Mouse (Mus musculus) kidney, adult 2 months (tissue): Measurements from ENCODE around the gene Eda. TPM values are rescaled to one million over a fixed set of nuclear protein-coding genes. Genes with fewer than 3 reads are reported as not detected.

Source experiments
- DNase-seq: peaks from one replicate; pipeline ENCODE4 v3.0.0; 2021
- H3K27ac ChIP-seq: fragments of 200-500 bp; 2 replicates; pipeline ENCODE4 v1.5.1; 2012; ENCODE audit warnings: low read depth, low read length, control low read depth, inconsistent platforms; ENCODE audit not compliant: insufficient read depth
- H3K27me3 ChIP-seq: fragments of 200-500 bp; replicated peaks from 2 replicates; pipeline ENCODE4 v1.6.1; 2012; ENCODE audit warnings: mild to moderate bottlenecking, moderate library complexity, low read length, inconsistent platforms; ENCODE audit not compliant: control insufficient read depth, insufficient read depth
- H3K36me3 ChIP-seq: fragments of 200-500 bp; 2 replicates; pipeline ENCODE4 v1.6.1; 2012; ENCODE audit warnings: mild to moderate bottlenecking, moderate library complexity, low read length, inconsistent platforms; ENCODE audit not compliant: control insufficient read depth, insufficient read depth
- H3K4me1 ChIP-seq: fragments of 200-500 bp; 2 replicates; pipeline ENCODE4 v1.6.1; 2011; ENCODE audit warnings: low read length; ENCODE audit not compliant: control insufficient read depth, insufficient read depth
- H3K4me3 ChIP-seq: fragments of 200-500 bp; 2 replicates; pipeline ENCODE4 v1.5.1; 2011; ENCODE audit warnings: mild to moderate bottlenecking, low read depth, low read length, control low read depth; ENCODE audit not compliant: insufficient read depth
- CTCF ChIP-seq: fragments of 200-500 bp; conservative IDR thresholded peaks from 2 replicates; pipeline ENCODE4 v1.5.1; 2011; ENCODE audit warnings: low read depth, mild to moderate bottlenecking, control low read depth, low read length, moderate library complexity, mixed read lengths; ENCODE audit not compliant: insufficient read depth, insufficient read length
- POLR2A ChIP-seq: fragments of 200-500 bp; IDR thresholded peaks from one replicate; pipeline ENCODE4 v1.6.1; 2011; ENCODE audit warnings: low read depth, low read length, control low read depth
- WGBS: fragments of 180-500 bp; shearing (Covaris S2); methylation state at CpG from one replicate; pipeline ENCODE4 v1.1.7; 2018; 5-methylcytosine and 5-hydroxymethylcytosine counted together
- polyA plus RNA-seq: library from polyadenylated mRNA; depleted of rRNA; stranded (reverse); fragments of >200 nt; gene quantifications from 2 replicates; pipeline ENCODE4 v1.2.3, GENCODE M21; 2012

Eda gene
- polyA plus RNA-seq, 1 experiment = 0.97 TPM

- Histone ChIP-seq H3K4me1 (no peaks in the 10 kb centered on the region; the same call in 1 of the 2 replicates), H3K27ac (no peak overlapping the region), H3K36me3 (no peaks in the 10 kb centered on the region), H3K27me3 (no peaks in the 10 kb centered on the region), H3K4me3 (no peak overlapping the region)
- 85% methylated on average over 2 of the region's 2 CpGs for WGBS
- TF ChIP-seq CTCF (no peak), POLR2A (no peak)
- DNase-seq = no peak
Measured at GRCm38 (mm10) chrX:100344433-100344832, 369.0 kb downstream of the Eda start.

GRCm38 (mm10) chrX:100356974-100357373 is 381.6 kb downstream of the Eda start:
- Histone ChIP-seq H3K36me3 (no peaks in the 10 kb centered on the region), H3K4me1 (no peaks in the 10 kb centered on the region), H3K4me3 (no peak overlapping the region), H3K27me3 (no peaks in the 10 kb centered on the region), H3K27ac (no peak overlapping the region)
- no peak for TF ChIP-seq CTCF
- TF ChIP-seq POLR2A = no peak
- no peak for DNase-seq
- 71% methylated on average over 2 of the region's 2 CpGs for WGBS

GRCm38 (mm10) chrX:100389887-100390286 is 414.5 kb downstream of the Eda start:
- no peak for DNase-seq
- Histone ChIP-seq H3K4me3 (no peak overlapping the region), H3K4me1 (no peaks in the 10 kb centered on the region), H3K27me3 (no peaks in the 10 kb centered on the region), H3K27ac (no peak overlapping the region), H3K36me3 (no peaks in the 10 kb centered on the region)
- 93% methylated on average over 1 of the region's 1 CpGs for WGBS
- no peak for TF ChIP-seq CTCF
- no peak for TF ChIP-seq POLR2A

- no peaks in the 10 kb centered on the region for H3K4me1 ChIP-seq
- H3K4me3 ChIP-seq = no peak overlapping the region
- 22% methylated on average over 6 of the region's 6 CpGs for WGBS
- peak; percentile 17 for DNase-seq
- H3K36me3 ChIP-seq = no peaks in the 10 kb centered on the region
- H3K27ac ChIP-seq = no peak overlapping the region
- no peaks in the 10 kb centered on the region for H3K27me3 ChIP-seq
- TF ChIP-seq POLR2A (no peak), CTCF (peak; percentile 74)
Measured at GRCm38 (mm10) chrX:100392304-100392703, 416.9 kb downstream of the Eda start.

- 59% methylated on average over 7 of the region's 7 CpGs for WGBS
- no peaks in the 10 kb centered on the region for H3K4me1 ChIP-seq
- H3K36me3 ChIP-seq = no peaks in the 10 kb centered on the region
- no peak overlapping the region for H3K4me3 ChIP-seq
- TF ChIP-seq CTCF (no peak), POLR2A (no peak)
- H3K27ac ChIP-seq = no peak overlapping the region
- no peaks in the 10 kb centered on the region for H3K27me3 ChIP-seq
- no peak for DNase-seq
Measured at GRCm38 (mm10) chrX:100394223-100394861, 418.9 kb downstream of the Eda start.

GRCm38 (mm10) chrX:100395026-100395425 is 419.6 kb downstream of the Eda start:
- 80% methylated on average over 8 of the region's 8 CpGs for WGBS
- DNase-seq = peak; percentile 0
- TF ChIP-seq POLR2A (no peak), CTCF (peak; percentile 61)
- Histone ChIP-seq H3K4me3 (no peak overlapping the region), H3K27me3 (no peaks in the 10 kb centered on the region), H3K4me1 (no peaks in the 10 kb centered on the region), H3K27ac (no peak overlapping the region), H3K36me3 (no peaks in the 10 kb centered on the region)

GRCm38 (mm10) chrX:100400900-100401299 is 425.5 kb downstream of the Eda start:
- Histone ChIP-seq H3K27me3 (no peaks in the 10 kb centered on the region), H3K36me3 (no peaks in the 10 kb centered on the region), H3K4me3 (no peak overlapping the region), H3K4me1 (no peaks in the 10 kb centered on the region), H3K27ac (no peak overlapping the region)
- DNase-seq = no peak
- TF ChIP-seq CTCF (no peak), POLR2A (no peak)

- TF ChIP-seq CTCF (no peak), POLR2A (no peak)
- Histone ChIP-seq H3K36me3 (no peaks in the 10 kb centered on the region), H3K4me1 (no peaks in the 10 kb centered on the region), H3K4me3 (no peak overlapping the region), H3K27ac (no peak overlapping the region), H3K27me3 (no peaks in the 10 kb centered on the region)
- 79% methylated on average over 5 of the region's 5 CpGs for WGBS
- DNase-seq = no peak
Measured at GRCm38 (mm10) chrX:100401657-100402056, 426.3 kb downstream of the Eda start.
